Comparison of ENCODE assay signal across 25 mouse cellular contexts in the genomic region with DNA sequence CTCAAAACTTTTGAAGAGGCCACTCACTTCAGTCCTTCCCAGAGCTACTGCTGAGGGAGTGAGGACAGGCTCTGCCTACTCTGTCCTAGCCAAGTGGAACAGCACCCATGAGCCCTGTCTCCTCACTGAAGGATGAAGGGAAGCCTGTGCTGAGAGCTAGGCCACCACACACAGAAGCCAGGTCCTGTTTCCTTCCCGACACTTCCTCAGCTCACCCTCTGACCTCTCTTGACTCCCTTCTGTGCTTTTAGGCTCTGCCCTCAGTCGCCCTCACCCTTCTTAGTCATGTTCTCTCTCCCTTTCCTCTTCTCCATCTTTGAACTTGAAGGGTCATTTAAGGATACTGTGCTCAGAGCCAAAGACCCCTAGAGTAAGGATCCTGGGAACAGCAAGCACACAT. TPM values are rescaled to one million over a fixed set of nuclear protein-coding genes. Genes with fewer than 3 reads are reported as not detected.
DNase-seq lines count a peak whose midpoint lies in the region; ATAC-seq and TF ChIP-seq lines count a peak whose summit lies in the region.
"Had no signal": no experiment of that assay in that cellular context is flagged by ENCODE, and none has a peak within 500 bp of the region (broad histone marks: within the 10 kb centered on the region; RNA-seq: fewer than 3 reads in every experiment).

No protein-coding gene starts in this region.

- WGBS in kidney, adult 2 months = 41% methylated on average over 2 of the region's 2 CpGs
- WGBS in stomach, embryonic 16.5 days = 47% methylated on average over 2 of the region's 2 CpGs
- 31% methylated on average over 2 of the region's 2 CpGs for WGBS in stomach, postnatal 0 days

- no peak for TF ChIP-seq EP300 in stomach, postnatal 0 days (optimal IDR thresholded peaks at IDR 0.05)

- H3K27ac ChIP-seq in kidney, adult 2 months (ENCODE audit: insufficient read depth, low read depth, low read length) = 0 out of 2 replicates have a peak overlapping the region, but pooled peaks have one; percentile 7
- H3K27ac ChIP-seq in stomach, embryonic 16.5 days (ENCODE audit: low read length) = peak overlapping the region; percentile 90; the same call in 1 of the 2 replicates
- H3K27ac ChIP-seq in stomach, postnatal 0 days (replicated peaks) = no peak overlapping the region; the same call in 1 of the 2 replicates
- H3K27ac ChIP-seq: embryonic facial prominence, embryonic 10.5 days; embryonic facial prominence, embryonic 13.5 days; forebrain, embryonic 12.5 days; forebrain, embryonic 15.5 days; hindbrain, embryonic 10.5 days; hindbrain, embryonic 13.5 days had no signal

- H3K27me3 ChIP-seq in kidney, adult 2 months (replicated peaks; ENCODE audit: control insufficient read depth, insufficient read depth, low read length) = no peaks in the 10 kb centered on the region
- H3K27me3 ChIP-seq in stomach, embryonic 16.5 days (ENCODE audit: control insufficient read depth, insufficient read depth, low read length) = no peaks in the 10 kb centered on the region
- peaks cover 2% of the 10 kb centered on the region; the same call in 1 of the 2 replicates for H3K27me3 ChIP-seq in stomach, postnatal 0 days (ENCODE audit: control insufficient read depth, insufficient read depth, low read length)

- H3K9me3 ChIP-seq in stomach, embryonic 16.5 days (replicated peaks; ENCODE audit: control insufficient read depth, low read length) = no peaks in the 10 kb centered on the region
- no peaks in the 10 kb centered on the region for H3K9me3 ChIP-seq in stomach, postnatal 0 days (ENCODE audit: control insufficient read depth, low read length)
- H3K9me3 ChIP-seq: embryonic facial prominence, embryonic 10.5 days; embryonic facial prominence, embryonic 13.5 days; forebrain, embryonic 12.5 days; forebrain, embryonic 15.5 days; heart, embryonic 12.5 days; heart, embryonic 15.5 days; hindbrain, embryonic 10.5 days; hindbrain, embryonic 13.5 days; intestine, embryonic 15.5 days had no signal

- peaks cover 19% of the 10 kb centered on the region for H3K4me1 ChIP-seq in kidney, adult 2 months (ENCODE audit: control insufficient read depth, insufficient read depth, low read length)
- peaks cover 49% of the 10 kb centered on the region for H3K4me1 ChIP-seq in stomach, embryonic 16.5 days (ENCODE audit: control insufficient read depth, insufficient read depth, low read length)
- H3K4me1 ChIP-seq in stomach, postnatal 0 days (replicated peaks; ENCODE audit: control insufficient read depth, insufficient read depth) = no peaks in the 10 kb centered on the region; the same call in 1 of the 2 replicates

- H3K4me2 ChIP-seq in stomach, embryonic 16.5 days (ENCODE audit: low read depth, low read length) = no peak overlapping the region
- H3K4me2 ChIP-seq in stomach, postnatal 0 days (replicated peaks; ENCODE audit: low read depth) = no peak overlapping the region
- H3K4me2 ChIP-seq: embryonic facial prominence, embryonic 13.5 days; forebrain, embryonic 12.5 days; forebrain, embryonic 15.5 days; heart, embryonic 12.5 days; heart, embryonic 15.5 days; hindbrain, embryonic 13.5 days; intestine, embryonic 15.5 days had no signal

- no peak for ATAC-seq in stomach, embryonic 16.5 days (ENCODE audit: insufficient read depth, low FRiP score)
- no peak for ATAC-seq in stomach, postnatal 0 days (ENCODE audit: low FRiP score, low TSS enrichment)
- ATAC-seq: forebrain, embryonic 15.5 days; hindbrain, embryonic 16.5 days; intestine, embryonic 15.5 days had no signal

- DNase-seq in heart, adult 11 months = peak; percentile 97
- DNase-seq in heart, postnatal 4 days = no peak
- DNase-seq in kidney, adult 2 months = no peak
- no peak for DNase-seq in kidney, postnatal 36 days
- no peak for DNase-seq in stomach, postnatal 0 days (ENCODE audit: low spot score)
- no peak for DNase-seq in frontal cortex, postnatal 14 days (ENCODE audit: low spot score in 2 of 2)
- DNase-seq: adrenal gland, adult 2 months; adrenal gland, postnatal 14 days; B cell, adult 2 months; cerebellum, adult 8-10 months; cerebellum, postnatal 36 days; embryo, embryonic 11 days had no signal

- no peak overlapping the region for H3K4me3 ChIP-seq in kidney, adult 2 months (ENCODE audit: insufficient read depth, low read depth, low read length)
- no peak overlapping the region for H3K4me3 ChIP-seq in stomach, embryonic 16.5 days (replicated peaks; ENCODE audit: low read length)
- H3K4me3 ChIP-seq in stomach, postnatal 0 days (ENCODE audit: low read depth, low read length) = no peak overlapping the region
- H3K4me3 ChIP-seq: embryonic facial prominence, embryonic 10.5 days; embryonic facial prominence, embryonic 13.5 days; erythroblast, embryonic 14.5 days; forebrain, embryonic 12.5 days; forebrain, embryonic 15.5 days; heart, embryonic 12.5 days; heart, embryonic 15.5 days; hindbrain, embryonic 10.5 days; hindbrain, embryonic 13.5 days; intestine, embryonic 15.5 days had no signal

- H3K9ac ChIP-seq in stomach, embryonic 16.5 days (ENCODE audit: low read length) = no peak overlapping the region
- no peak overlapping the region for H3K9ac ChIP-seq in stomach, postnatal 0 days (ENCODE audit: low read length)
- H3K9ac ChIP-seq: forebrain, embryonic 12.5 days; forebrain, embryonic 15.5 days; heart, embryonic 12.5 days; heart, embryonic 15.5 days; hindbrain, embryonic 13.5 days; intestine, embryonic 15.5 days had no signal

- H3K36me3 ChIP-seq in kidney, adult 2 months (ENCODE audit: control insufficient read depth, insufficient read depth, low read length) = no peaks in the 10 kb centered on the region; the same call in 1 of the 2 replicates
- H3K36me3 ChIP-seq in stomach, embryonic 16.5 days (ENCODE audit: control insufficient read depth, insufficient read depth, low read length) = peaks cover 5% of the 10 kb centered on the region; the same call in 1 of the 2 replicates
- H3K36me3 ChIP-seq in stomach, postnatal 0 days (ENCODE audit: control insufficient read depth, insufficient read depth, low read length) = peaks cover 6% of the 10 kb centered on the region; the same call in 1 of the 2 replicates
- H3K36me3 ChIP-seq: intestine, embryonic 15.5 days had no signal

- TF ChIP-seq POLR2A in kidney, adult 2 months (IDR thresholded peaks at IDR 0.05; ENCODE audit: low read depth, low read length) = no peak

- no peak for TF ChIP-seq CTCF in kidney, adult 2 months (conservative IDR thresholded peaks at IDR 0.05; ENCODE audit: insufficient read depth, insufficient read length, low read depth, low read length)
- TF ChIP-seq CTCF in stomach, postnatal 0 days (IDR thresholded peaks at IDR 0.05; ENCODE audit: low read depth) = no peak

RNA-seq across cellular contexts. Expression of a gene that starts 10.3 kb away (rescaled TPM):
- total RNA-seq in heart, postnatal 4 days (2021) = 10 to 100 TPM; 22.3 to 24.4 TPM
- 52.5 and 65.5 TPM in 2 replicates for polyA plus RNA-seq in kidney, adult 2 months (2012; rRNA removed)
- polyA plus RNA-seq in stomach, embryonic 16.5 days (2015; fragmentation: Nextera tagmentation; extraction: Ambion mirVana) = 73.5 and 78.0 TPM in 2 replicates
- polyA plus RNA-seq in stomach, postnatal 0 days (2015; fragmentation: Nextera tagmentation; extraction: Ambion mirVana) = 35.4 and 39.3 TPM in 2 replicates

RNA-seq across cellular contexts. Expression of a gene that starts 12.7 kb away (rescaled TPM):
- 1 to 10 TPM; 6.1 to 9.5 TPM for total RNA-seq in heart, postnatal 4 days (2021)
- 5.5 and 5.8 TPM in 2 replicates for polyA plus RNA-seq in kidney, adult 2 months (2012; rRNA removed)
- polyA plus RNA-seq in stomach, embryonic 16.5 days (2015; fragmentation: Nextera tagmentation; extraction: Ambion mirVana) = 13.1 and 14.4 TPM in 2 replicates
- 12.4 and 12.8 TPM in 2 replicates for polyA plus RNA-seq in stomach, postnatal 0 days (2015; fragmentation: Nextera tagmentation; extraction: Ambion mirVana)

RNA-seq across cellular contexts. Expression of a gene that starts 13.1 kb away (rescaled TPM):
- total RNA-seq in heart, postnatal 4 days (2021) = 10 to 100 TPM; 47.1 to 54.2 TPM
- 5.5 and 8.5 TPM in 2 replicates for polyA plus RNA-seq in kidney, adult 2 months (2012; rRNA removed)
- polyA plus RNA-seq in stomach, embryonic 16.5 days (2015; fragmentation: Nextera tagmentation; extraction: Ambion mirVana) = 1.3 and 1.8 TPM in 2 replicates
- 1.9 and 2.4 TPM in 2 replicates for polyA plus RNA-seq in stomach, postnatal 0 days (2015; fragmentation: Nextera tagmentation; extraction: Ambion mirVana)
- polyA plus RNA-seq: embryonic facial prominence, embryonic 10.5 days; erythroblast, embryonic 14.5 days had no signal

RNA-seq across cellular contexts. Expression of a gene that starts 27.9 kb away (rescaled TPM):
- under 1 TPM; 0.52 to 0.91 TPM for total RNA-seq in heart, postnatal 4 days (2021)
- 2.7 and 3.2 TPM in 2 replicates for polyA plus RNA-seq in kidney, adult 2 months (2012; rRNA removed)
- 0.31 and 0.45 TPM in 2 replicates for polyA plus RNA-seq in stomach, embryonic 16.5 days (2015; fragmentation: Nextera tagmentation; extraction: Ambion mirVana)
- 0.44 and 0.67 TPM in 2 replicates for polyA plus RNA-seq in stomach, postnatal 0 days (2015; fragmentation: Nextera tagmentation; extraction: Ambion mirVana)
- total RNA-seq: MEL had no signal
- polyA plus RNA-seq: erythroblast, embryonic 14.5 days; heart, embryonic 12.5 days had no signal

RNA-seq across cellular contexts. Expression of a gene that starts 29.0 kb away (rescaled TPM):
- 10 to 100 TPM; 37.8 to 41.8 TPM for total RNA-seq in heart, postnatal 4 days (2021)
- polyA plus RNA-seq in kidney, adult 2 months (2012; rRNA removed) = 118 and 123 TPM in 2 replicates
- 25.2 and 25.7 TPM in 2 replicates for polyA plus RNA-seq in stomach, embryonic 16.5 days (2015; fragmentation: Nextera tagmentation; extraction: Ambion mirVana)
- 16.5 and 18.7 TPM in 2 replicates for polyA plus RNA-seq in stomach, postnatal 0 days (2015; fragmentation: Nextera tagmentation; extraction: Ambion mirVana)
